Mouse (Mus musculus) liver, embryonic 11.5 days (tissue): Measurements from ENCODE around the gene Rps3. TPM values are rescaled to one million over a fixed set of nuclear protein-coding genes. Genes with fewer than 3 reads are reported as not detected.

ENCODE experiments used
- ATAC-seq: fragments of 200-750 bp; cut with Nextera tagmentation; replicated peaks from 2 replicates; pipeline ENCODE4 v1.8.0; 2017; ENCODE audit warnings: moderate number of reproducible peaks, mild to moderate bottlenecking, moderate TSS enrichment, moderate library complexity; ENCODE audit not compliant: low FRiP score
- DNase-seq: peaks from one replicate; pipeline ENCODE4 v3.0.0-alpha.2; 2017; ENCODE audit warnings: low spot score
- H3K27ac ChIP-seq: fragments of 300-500 bp; sonication (generic); 2 replicates; pipeline ENCODE4 v1.5.1; 2014; ENCODE audit warnings: mild to moderate bottlenecking, low read depth, low read length, control low read depth
- H3K27me3 ChIP-seq: fragments of 300-500 bp; sonication (generic); replicated peaks from 2 replicates; pipeline ENCODE4 v1.6.1; 2014; ENCODE audit warnings: low read length, mixed read lengths; ENCODE audit not compliant: control insufficient read depth, insufficient read depth
- H3K36me3 ChIP-seq: fragments of 300-500 bp; sonication (generic); 2 replicates; pipeline ENCODE4 v1.6.1; 2014; ENCODE audit warnings: mild to moderate bottlenecking, low read length, moderate library complexity, mixed read lengths; ENCODE audit not compliant: control insufficient read depth, insufficient read depth
- H3K4me1 ChIP-seq: fragments of 300-500 bp; sonication (generic); replicated peaks from 2 replicates; pipeline ENCODE4 v1.6.1; 2014; ENCODE audit warnings: low read length, mixed read lengths; ENCODE audit not compliant: control insufficient read depth, insufficient read depth
- H3K4me2 ChIP-seq: fragments of 300-500 bp; sonication (generic); 2 replicates; pipeline ENCODE4 v1.6.1; 2014; ENCODE audit warnings: mild to moderate bottlenecking, control low read depth, moderate library complexity
- H3K4me3 ChIP-seq: fragments of 300-500 bp; sonication (generic); 2 replicates; pipeline ENCODE4 v1.5.1; 2014; ENCODE audit warnings: low read depth, low read length, control low read depth
- H3K9ac ChIP-seq: fragments of 300-500 bp; sonication (generic); 2 replicates; pipeline ENCODE4 v1.6.1; 2014; ENCODE audit warnings: low read depth, low read length, control low read depth
- H3K9me3 ChIP-seq: fragments of 300-500 bp; sonication (generic); 2 replicates; pipeline ENCODE4 v1.6.1; 2016; ENCODE audit warnings: low read length, inconsistent platforms, mixed read lengths; ENCODE audit not compliant: control insufficient read depth
- WGBS: fragments of 180-500 bp; shearing (Covaris S2); extraction: QIAGEN DNeasy Blood & Tissue Kit; methylation state at CpG from one replicate; pipeline ENCODE4 v1.1.7; 2014; 5-methylcytosine and 5-hydroxymethylcytosine counted together
- polyA plus RNA-seq: library from polyadenylated mRNA; unstranded; fragments of >200 nt; fragmentation: Nextera tagmentation; extraction: Ambion mirVana; gene quantifications from 2 replicates; pipeline ENCODE4 v1.2.1, GENCODE M21; 2014

Rps3 gene
- polyA plus RNA-seq, 1 experiment from 2014 or later: 934 TPM

DNA sequence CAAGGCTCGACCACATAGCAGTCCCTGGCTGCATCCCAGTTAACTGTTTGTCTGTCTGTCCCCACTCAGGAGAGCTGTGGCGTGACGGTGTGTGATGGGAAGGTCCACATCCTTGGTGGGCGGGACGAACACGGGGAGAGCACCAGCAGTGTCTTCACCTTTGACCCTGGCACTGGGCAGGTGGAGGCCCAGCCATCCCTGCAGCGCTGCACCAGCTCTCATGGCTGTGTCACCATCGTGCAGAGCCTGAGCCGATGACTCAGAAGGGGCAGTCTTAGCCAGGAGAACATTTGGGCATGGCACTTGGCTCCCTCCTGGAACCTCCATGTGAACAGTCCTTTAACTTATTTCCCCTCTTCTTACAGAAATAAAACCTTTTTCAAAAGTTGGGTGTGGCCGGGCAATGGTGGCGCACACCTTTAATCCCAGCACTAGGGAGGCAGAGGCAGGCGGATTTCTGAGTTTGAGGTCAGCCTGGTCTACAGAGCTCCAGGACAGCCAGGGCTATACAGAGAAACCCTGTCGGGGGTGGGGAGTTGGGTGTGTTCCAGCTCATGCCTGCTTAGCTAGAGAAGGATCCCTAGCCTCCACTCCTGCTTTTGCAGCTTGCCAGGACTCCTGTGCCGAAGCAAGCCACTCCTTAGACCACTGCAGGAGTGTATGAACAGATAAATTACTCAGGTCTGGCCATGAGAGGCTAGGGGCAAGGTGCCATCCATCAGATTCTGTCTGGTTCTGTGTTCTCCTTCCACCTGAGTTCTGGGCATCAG is 9.7 kb downstream of the Rps3 start:
- no peak overlapping the region; the same call in 1 of the 2 replicates for H3K4me2 ChIP-seq
- H3K9ac ChIP-seq: no peak overlapping the region
- H3K27ac ChIP-seq: peak overlapping the region; percentile 65; the same call in 1 of the 2 replicates
- H3K9me3 ChIP-seq: no peaks in the 10 kb centered on the region
- ATAC-seq: peak; percentile 45
- 78% methylated on average over 14 of the region's 14 CpGs for WGBS
- H3K36me3 ChIP-seq: peaks cover 31% of the 10 kb centered on the region
- no peak for DNase-seq
- H3K27me3 ChIP-seq: 0 out of 2 replicates have a peak, but pooled peaks cover 7% of the 10 kb centered on the region
- H3K4me3 ChIP-seq: no peak overlapping the region
- H3K4me1 ChIP-seq: peaks cover 29% of the 10 kb centered on the region

DNA sequence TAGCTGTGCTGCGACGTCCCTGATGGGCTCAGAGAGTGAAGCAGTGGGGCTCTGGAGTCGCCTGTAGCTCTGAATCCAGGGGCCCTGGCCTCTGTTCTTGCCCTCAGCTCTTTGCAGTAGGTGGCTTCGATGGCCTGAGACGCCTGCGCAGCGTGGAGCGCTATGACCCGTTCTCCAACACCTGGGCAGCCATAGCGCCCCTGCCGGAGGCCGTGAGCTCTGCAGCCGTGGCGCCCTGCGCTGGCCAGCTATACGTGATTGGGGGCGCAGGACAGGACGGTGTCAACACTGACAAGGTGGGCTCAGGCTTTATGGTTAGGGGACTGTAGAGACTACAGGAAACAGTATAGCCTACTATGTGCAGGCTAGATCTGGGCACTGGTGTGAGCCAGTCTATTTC is 12.0 kb downstream of the Rps3 start:
- Histone ChIP-seq H3K36me3 (peaks cover 13% of the 10 kb centered on the region; the same call in 1 of the 2 replicates), H3K9ac (no peak overlapping the region), H3K27ac (no peak overlapping the region), H3K27me3 (peaks cover 20% of the 10 kb centered on the region), H3K9me3 (no peaks in the 10 kb centered on the region), H3K4me3 (no peak overlapping the region), H3K4me1 (peaks cover 38% of the 10 kb centered on the region), H3K4me2 (no peak overlapping the region)
- ATAC-seq: no peak
- WGBS: 61% methylated on average over 18 of the region's 18 CpGs
- no peak for DNase-seq

DNA sequence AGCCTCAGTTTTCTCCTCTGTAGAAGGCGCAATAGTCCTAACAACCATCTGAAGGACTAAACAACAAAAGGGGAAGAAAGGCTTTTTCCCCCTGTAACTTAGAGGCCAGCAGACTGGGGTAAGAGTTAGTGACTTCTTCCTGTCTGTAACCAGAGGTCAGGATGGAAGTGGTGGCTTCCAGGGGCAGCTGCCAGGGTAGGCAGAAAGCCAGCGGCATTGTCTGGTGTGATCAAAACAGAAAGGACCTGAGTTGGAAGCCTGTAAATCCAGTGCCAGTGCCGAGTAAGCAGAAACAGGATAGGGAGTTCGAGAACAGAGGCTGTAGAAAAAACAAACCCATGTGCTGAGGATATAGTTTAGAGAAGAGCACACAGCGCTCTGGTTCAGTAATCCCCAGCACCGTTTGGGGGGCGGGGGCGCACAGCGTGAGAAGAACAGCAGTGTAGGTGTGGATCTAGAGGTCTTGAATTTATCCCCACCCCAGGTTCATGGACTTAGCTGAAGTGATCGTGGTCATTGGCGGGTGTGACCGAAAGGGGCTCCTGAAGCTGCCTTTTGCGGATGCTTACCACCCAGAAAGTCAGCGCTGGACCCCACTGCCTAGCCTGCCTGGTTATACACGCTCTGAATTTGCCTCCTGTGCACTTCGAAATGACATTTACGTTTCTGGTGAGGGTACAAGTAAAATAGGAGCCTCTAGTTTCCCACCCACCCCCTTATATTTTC is 13.7 kb downstream of the Rps3 start:
- H3K4me2 ChIP-seq: no peak overlapping the region
- H3K36me3 ChIP-seq: peaks cover 13% of the 10 kb centered on the region; the same call in 1 of the 2 replicates
- H3K27ac ChIP-seq: no peak overlapping the region
- peaks cover 24% of the 10 kb centered on the region for H3K4me1 ChIP-seq
- H3K27me3 ChIP-seq: peaks cover 23% of the 10 kb centered on the region
- H3K9me3 ChIP-seq: no peaks in the 10 kb centered on the region
- no peak overlapping the region for H3K4me3 ChIP-seq
- H3K9ac ChIP-seq: no peak overlapping the region
- WGBS: 71% methylated on average over 17 of the region's 17 CpGs
- DNase-seq (no peak), ATAC-seq (no peak)

DNA sequence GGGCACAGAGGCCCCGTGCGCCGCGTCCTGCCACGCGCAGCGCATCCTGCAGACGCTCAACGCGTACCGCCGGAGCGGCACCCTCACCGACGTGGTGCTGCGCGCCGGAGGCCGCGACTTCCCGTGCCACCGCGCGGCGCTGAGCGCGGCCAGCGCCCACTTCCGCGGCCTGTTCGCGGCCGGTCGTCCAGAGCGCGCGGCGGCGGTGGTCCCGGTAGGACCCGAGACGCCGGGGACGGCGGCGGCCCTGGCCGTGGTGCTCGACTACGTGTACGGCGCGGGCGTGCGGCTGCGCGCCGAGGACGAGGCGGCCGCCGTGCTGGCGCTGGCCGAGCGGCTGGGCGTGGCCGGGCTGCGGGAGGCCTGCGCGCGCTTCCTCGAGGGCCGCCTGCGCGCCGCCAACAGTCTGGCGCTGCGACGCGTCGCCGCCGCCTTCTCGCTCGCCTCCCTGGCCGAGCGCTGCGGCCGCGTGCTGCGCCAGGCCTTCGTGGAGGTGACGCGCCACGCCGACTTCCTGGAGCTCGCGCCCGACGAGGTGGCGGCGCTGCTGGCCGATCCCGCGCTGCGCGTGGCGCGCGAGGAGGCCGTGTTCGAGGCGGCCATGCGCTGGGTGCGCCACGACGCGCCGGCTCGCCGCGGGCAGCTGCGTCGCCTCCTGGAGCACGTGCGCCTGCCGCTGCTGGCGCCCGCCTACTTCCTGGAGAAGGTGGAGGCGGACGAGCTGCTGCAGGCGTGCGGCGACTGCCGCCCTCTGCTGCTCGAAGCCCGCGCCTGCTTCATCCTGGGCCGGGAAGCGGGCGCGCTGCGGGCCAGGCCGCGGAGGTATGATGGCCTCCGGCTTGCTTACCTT is 15.0 kb downstream of the Rps3 start:
- peaks cover 15% of the 10 kb centered on the region for H3K4me1 ChIP-seq
- peak overlapping the region; percentile 55 for H3K4me3 ChIP-seq
- no peaks in the 10 kb centered on the region for H3K9me3 ChIP-seq
- H3K4me2 ChIP-seq: peak overlapping the region; percentile 79
- H3K36me3 ChIP-seq: peaks cover 9% of the 10 kb centered on the region; the same call in 1 of the 2 replicates
- peaks cover 23% of the 10 kb centered on the region for H3K27me3 ChIP-seq
- peak; percentile 59 for ATAC-seq
- DNase-seq: peak; percentile 69
- peak overlapping the region; percentile 84 for H3K27ac ChIP-seq
- 2% methylated on average over 141 of the region's 145 CpGs for WGBS
- peak overlapping the region; percentile 66 for H3K9ac ChIP-seq

DNA sequence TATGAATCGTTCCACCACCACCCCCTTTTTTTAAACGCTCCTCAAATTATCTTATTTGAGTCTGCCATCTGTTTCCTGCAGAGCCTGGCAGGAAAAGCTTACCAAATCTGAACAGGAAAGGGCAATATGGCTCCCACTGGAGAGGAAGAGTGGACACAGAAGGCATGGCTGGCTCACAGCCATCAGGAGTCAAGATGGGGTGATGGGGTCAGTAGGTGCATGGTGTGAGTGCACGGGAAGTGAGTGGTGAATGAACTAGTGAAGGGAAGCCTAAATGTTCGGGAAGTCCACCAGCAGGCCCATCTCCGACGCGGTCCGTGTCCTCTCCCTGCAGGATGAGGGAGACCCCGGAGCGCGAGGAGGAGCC is 15.6 kb downstream of the Rps3 start:
- H3K27me3 ChIP-seq: peaks cover 23% of the 10 kb centered on the region
- peak overlapping the region; percentile 55 for H3K4me3 ChIP-seq
- H3K27ac ChIP-seq: peak overlapping the region; percentile 84
- H3K9me3 ChIP-seq: no peaks in the 10 kb centered on the region
- H3K36me3 ChIP-seq: peaks cover 5% of the 10 kb centered on the region; the same call in 1 of the 2 replicates
- ATAC-seq: peak; percentile 8
- peak overlapping the region; percentile 66 for H3K9ac ChIP-seq
- H3K4me1 ChIP-seq: peaks cover 15% of the 10 kb centered on the region
- peak overlapping the region; percentile 79 for H3K4me2 ChIP-seq
- 10% methylated on average over 8 of the region's 11 CpGs for WGBS
- no peak for DNase-seq

DNA sequence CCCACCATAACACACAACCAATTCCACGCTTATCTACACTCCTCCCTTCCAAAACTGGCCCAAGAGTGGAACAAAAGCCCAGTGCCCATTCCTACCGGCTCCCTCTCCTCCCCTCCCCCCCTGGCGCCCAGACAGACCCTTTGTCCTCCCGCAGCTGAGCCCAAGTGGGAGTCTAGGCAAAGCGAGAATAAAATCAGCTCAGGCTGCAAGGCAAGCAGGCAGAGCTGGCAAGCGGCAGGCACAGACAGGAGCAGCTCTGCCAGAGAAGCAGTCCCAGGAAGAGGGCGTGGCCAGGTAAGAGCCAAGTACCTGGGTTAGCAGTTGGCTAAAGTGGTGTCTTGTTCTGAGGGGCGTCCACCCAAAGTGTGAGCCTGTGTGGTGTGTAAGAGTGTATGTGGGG is 17.7 kb downstream of the Rps3 start, which contains the start of gene Klhl35:
Gene Klhl35 (plus strand): TSS at position 194 of the 400 bp plus-strand sequence.
- no peak within 1 kb of the TSS for H3K4me3 ChIP-seq
- no peaks in the 10 kb centered on the region for H3K36me3 ChIP-seq
- no peak within 1 kb of the TSS for H3K9ac ChIP-seq
- H3K4me1 ChIP-seq: peaks cover 15% of the 10 kb centered on the region
- H3K27ac ChIP-seq: no peak within 1 kb of the TSS
- H3K27me3 ChIP-seq: peaks cover 23% of the 10 kb centered on the region
- ATAC-seq: no peak
- H3K9me3 ChIP-seq: no peaks in the 10 kb centered on the region
- DNase-seq: no peak
- H3K4me2 ChIP-seq: no peak within 1 kb of the TSS
- 39% methylated on average over 8 of the region's 8 CpGs for WGBS

DNA sequence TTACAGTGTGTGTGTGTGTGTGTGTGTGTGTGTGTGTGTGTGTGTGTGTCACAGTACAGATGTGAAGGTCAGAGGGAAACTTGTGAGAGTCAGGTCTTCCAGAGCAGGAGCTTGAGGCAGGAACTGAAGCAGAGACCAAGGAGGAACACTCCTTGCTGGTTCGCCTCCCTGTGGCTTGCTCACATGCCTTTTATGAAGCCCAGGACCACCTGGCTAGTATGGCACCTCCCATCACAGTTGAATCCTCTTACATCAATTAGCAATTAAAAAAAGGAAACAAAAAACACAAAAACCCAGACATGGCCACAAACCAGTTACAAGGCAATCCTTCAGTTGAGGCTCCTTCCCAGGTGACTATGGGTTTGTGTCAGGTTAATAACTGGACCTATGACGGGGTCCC is 20.4 kb downstream of the Rps3 start:
- no peaks in the 10 kb centered on the region; the same call in 1 of the 2 replicates for H3K36me3 ChIP-seq
- H3K9ac ChIP-seq: no peak overlapping the region
- no peak overlapping the region for H3K4me2 ChIP-seq
- no peak for DNase-seq
- no peak overlapping the region for H3K4me3 ChIP-seq
- WGBS: 66% methylated on average over 2 of the region's 2 CpGs
- no peak overlapping the region for H3K27ac ChIP-seq
- no peak for ATAC-seq
- H3K9me3 ChIP-seq: no peaks in the 10 kb centered on the region
- peaks cover 6% of the 10 kb centered on the region; the same call in 1 of the 2 replicates for H3K4me1 ChIP-seq
- peaks cover 15% of the 10 kb centered on the region for H3K27me3 ChIP-seq
